9 mouse cellular contexts compared by ENCODE assay signal in genomic region chr7:40898096-40898710, GRCm38 (mm10). TPM values are rescaled to one million over a fixed set of nuclear protein-coding genes. Genes with fewer than 3 reads are reported as not detected.
DNase-seq lines count a peak whose midpoint lies in the region; ATAC-seq and TF ChIP-seq lines count a peak whose summit lies in the region.
"Had no signal": no experiment of that assay in that cellular context is flagged by ENCODE, and none has a peak within 500 bp of the region (broad histone marks: within the 10 kb centered on the region; RNA-seq: fewer than 3 reads in every experiment).

Vstm2b (plus strand) TSS chr7:40898328.

- peaks cover 18% of the 10 kb centered on the region for H3K4me1 ChIP-seq in embryonic facial prominence, embryonic 12.5 days
- no peaks in the 10 kb centered on the region for H3K4me1 ChIP-seq in intestine, postnatal 0 days (replicated peaks; ENCODE audit: control insufficient read depth, insufficient read depth, low read length)
- peaks cover 22% of the 10 kb centered on the region for H3K4me1 ChIP-seq in midbrain, embryonic 11.5 days (ENCODE audit: control insufficient read depth, insufficient read depth, low read length)

- H3K4me3 ChIP-seq in layer of hippocampus, adult 2 months: peak within 1 kb of the TSS; percentile 81
- H3K4me3 ChIP-seq in embryonic facial prominence, embryonic 12.5 days: peak within 1 kb of the TSS; percentile 60
- peak within 1 kb of the TSS; percentile 25 for H3K4me3 ChIP-seq in intestine, postnatal 0 days (ENCODE audit: low read depth, low read length)
- peak within 1 kb of the TSS; percentile 63 for H3K4me3 ChIP-seq in midbrain, embryonic 11.5 days (ENCODE audit: low read depth, low read length)
- H3K4me3 ChIP-seq: myocyte had no signal

- peak within 1 kb of the TSS; percentile 67 for H3K9ac ChIP-seq in embryonic facial prominence, embryonic 12.5 days
- no peak within 1 kb of the TSS for H3K9ac ChIP-seq in intestine, postnatal 0 days (ENCODE audit: low read depth, low read length)
- H3K9ac ChIP-seq in midbrain, embryonic 11.5 days (ENCODE audit: low read length): peak within 1 kb of the TSS; percentile 75

- peaks cover 63% of the 10 kb centered on the region for H3K27me3 ChIP-seq in embryonic facial prominence, embryonic 12.5 days
- peaks cover 55% of the 10 kb centered on the region for H3K27me3 ChIP-seq in intestine, postnatal 0 days (replicated peaks; ENCODE audit: control insufficient read depth, insufficient read depth, low read length)
- H3K27me3 ChIP-seq in midbrain, embryonic 11.5 days (ENCODE audit: control insufficient read depth, insufficient read depth, low read length): peaks cover 25% of the 10 kb centered on the region

- no peaks in the 10 kb centered on the region for H3K36me3 ChIP-seq in embryonic facial prominence, embryonic 12.5 days
- no peaks in the 10 kb centered on the region for H3K36me3 ChIP-seq in intestine, postnatal 0 days (ENCODE audit: control insufficient read depth, insufficient read depth)
- H3K36me3 ChIP-seq in midbrain, embryonic 11.5 days (ENCODE audit: control insufficient read depth, insufficient read depth, low read length): no peaks in the 10 kb centered on the region

- H3K9me3 ChIP-seq in embryonic facial prominence, embryonic 12.5 days: no peaks in the 10 kb centered on the region
- no peaks in the 10 kb centered on the region for H3K9me3 ChIP-seq in intestine, postnatal 0 days (ENCODE audit: control insufficient read depth)
- no peaks in the 10 kb centered on the region for H3K9me3 ChIP-seq in midbrain, embryonic 11.5 days (ENCODE audit: control insufficient read depth, low read length)

- peak within 1 kb of the TSS; percentile 91 for H3K27ac ChIP-seq in layer of hippocampus, adult 2 months
- no peak within 1 kb of the TSS for H3K27ac ChIP-seq in embryonic facial prominence, embryonic 12.5 days
- H3K27ac ChIP-seq in intestine, postnatal 0 days (ENCODE audit: low read depth, low read length): no peak within 1 kb of the TSS
- H3K27ac ChIP-seq in midbrain, embryonic 11.5 days (ENCODE audit: low read depth, low read length): no peak within 1 kb of the TSS

- H3K4me2 ChIP-seq in embryonic facial prominence, embryonic 12.5 days (replicated peaks): peak within 1 kb of the TSS; percentile 95
- H3K4me2 ChIP-seq in intestine, postnatal 0 days (replicated peaks; ENCODE audit: low read depth): peak within 1 kb of the TSS; percentile 58
- peak within 1 kb of the TSS; percentile 95 for H3K4me2 ChIP-seq in midbrain, embryonic 11.5 days

- under 1% methylated on average over 31 of the region's 35 CpGs for WGBS in embryonic facial prominence, embryonic 12.5 days
- WGBS in intestine, postnatal 0 days: 3% methylated on average over 30 of the region's 35 CpGs
- WGBS in midbrain, embryonic 11.5 days: under 1% methylated on average over 34 of the region's 35 CpGs

- DNase-seq in layer of hippocampus, adult 2 months (ENCODE audit: low spot score in 2 of 2): no peak
- DNase-seq in layer of hippocampus, adult 9-11 months: no peak
- DNase-seq in midbrain, embryonic 11.5 days (ENCODE audit: low spot score, missing footprints): peak; percentile 92
- no peak for DNase-seq in urinary bladder, postnatal 36 days (ENCODE audit: low spot score in 2 of 2)
- no peak for DNase-seq in gastrocnemius, postnatal 25 days

- no peak for TF ChIP-seq CTCF in layer of hippocampus, adult 2 months (conservative IDR thresholded peaks at IDR 0.05)
- TF ChIP-seq CTCF in intestine, postnatal 0 days (IDR thresholded peaks at IDR 0.05; ENCODE audit: low read depth): no peak

- no peak for ATAC-seq in embryonic facial prominence, embryonic 12.5 days (ENCODE audit: insufficient number of reproducible peaks, insufficient read depth, low FRiP score, low TSS enrichment)
- ATAC-seq in intestine, postnatal 0 days: no peak
- no peak; the same call in none of the 2 replicates for ATAC-seq in midbrain, embryonic 11.5 days (ENCODE audit: low FRiP score)
- ATAC-seq in CD4-positive, CD25-positive, alpha-beta regulatory T cell, adult 4 months: no peak

RNA-seq across cellular contexts. Expression of gene Vstm2b, which starts in this region (rescaled TPM):
- total RNA-seq in layer of hippocampus, adult 2 months (2021): 10 to 100 TPM; 71.2 to 71.9 TPM
- polyA plus RNA-seq in embryonic facial prominence, embryonic 12.5 days (2016; fragmentation: Nextera tagmentation; extraction: Ambion mirVana): 11.8 and 13.4 TPM in 2 replicates
- polyA plus RNA-seq in intestine, postnatal 0 days (2015; fragmentation: Nextera tagmentation; extraction: Ambion mirVana): 0.10 and 0.23 TPM in 2 replicates
- polyA plus RNA-seq in midbrain, embryonic 11.5 days (2014; fragmentation: Nextera tagmentation; extraction: Ambion mirVana): 11.9 and 12.5 TPM in 2 replicates
- total RNA-seq in gastrocnemius, postnatal 25 days (2021): under 1 TPM in 1 of 2 experiments, not detected in 1; 0.21 TPM
- polyA plus RNA-seq in CD4-positive, CD25-positive, alpha-beta regulatory T cell, adult 4 months (2017; shearing (Covaris generic)): not detected
- polyA plus RNA-seq: myocyte had no signal

Comparison
In these comparisons a context has a peak if more than half of its experiments do, and no peak if none do; other contexts are left out.
1. RNA of gene Vstm2b (total RNA-seq): 71.2 to 71.9 TPM in layer of hippocampus, adult 2 months; 0.21 TPM in gastrocnemius, postnatal 25 days; every median in the first group is over 10 times any median in the second.
2. RNA of gene Vstm2b (polyA plus RNA-seq): 11.8 to 13.4 TPM in embryonic facial prominence, embryonic 12.5 days and 11.9 to 12.5 TPM in midbrain, embryonic 11.5 days; 0.10 to 0.23 TPM in intestine, postnatal 0 days and not detected in CD4-positive, CD25-positive, alpha-beta regulatory T cell, adult 4 months; every median in the first group is over 10 times any median in the second.
3. H3K4me3 ChIP-seq: peak in every context shown above with its lines; median percentile 81 in layer of hippocampus, adult 2 months; 63 in midbrain, embryonic 11.5 days; 60 in embryonic facial prominence, embryonic 12.5 days; 25 in intestine, postnatal 0 days.
4. Peak in every context shown above with its lines, with median percentiles within 50 percentile points of each other: H3K4me2 ChIP-seq.